Mouse (Mus musculus) kidney, adult 2 months (tissue): ENCODE results near the gene P2rx1. TPM values are rescaled to one million over a fixed set of nuclear protein-coding genes. Genes with fewer than 3 reads are reported as not detected.
A peak's percentile ranks its signal among the peaks of the same experiment; 100 is the strongest.

Experiments used
- DNase-seq: peaks from one replicate; pipeline ENCODE4 v3.0.0; 2021
- H3K27ac ChIP-seq: fragments of 200-500 bp; 2 replicates; pipeline ENCODE4 v1.5.1; 2012; ENCODE audit warnings: low read depth, low read length, control low read depth, inconsistent platforms; ENCODE audit not compliant: insufficient read depth
- H3K27me3 ChIP-seq: fragments of 200-500 bp; replicated peaks from 2 replicates; pipeline ENCODE4 v1.6.1; 2012; ENCODE audit warnings: mild to moderate bottlenecking, moderate library complexity, low read length, inconsistent platforms; ENCODE audit not compliant: control insufficient read depth, insufficient read depth
- H3K36me3 ChIP-seq: fragments of 200-500 bp; 2 replicates; pipeline ENCODE4 v1.6.1; 2012; ENCODE audit warnings: mild to moderate bottlenecking, moderate library complexity, low read length, inconsistent platforms; ENCODE audit not compliant: control insufficient read depth, insufficient read depth
- H3K4me1 ChIP-seq: fragments of 200-500 bp; 2 replicates; pipeline ENCODE4 v1.6.1; 2011; ENCODE audit warnings: low read length; ENCODE audit not compliant: control insufficient read depth, insufficient read depth
- H3K4me3 ChIP-seq: fragments of 200-500 bp; 2 replicates; pipeline ENCODE4 v1.5.1; 2011; ENCODE audit warnings: mild to moderate bottlenecking, low read depth, low read length, control low read depth; ENCODE audit not compliant: insufficient read depth
- CTCF ChIP-seq: fragments of 200-500 bp; conservative IDR thresholded peaks from 2 replicates; pipeline ENCODE4 v1.5.1; 2011; ENCODE audit warnings: low read depth, mild to moderate bottlenecking, control low read depth, low read length, moderate library complexity, mixed read lengths; ENCODE audit not compliant: insufficient read depth, insufficient read length
- POLR2A ChIP-seq: fragments of 200-500 bp; IDR thresholded peaks from one replicate; pipeline ENCODE4 v1.6.1; 2011; ENCODE audit warnings: low read depth, low read length, control low read depth
- WGBS: fragments of 180-500 bp; shearing (Covaris S2); methylation state at CpG from one replicate; pipeline ENCODE4 v1.1.7; 2018; 5-methylcytosine and 5-hydroxymethylcytosine counted together
- polyA plus RNA-seq: library from polyadenylated mRNA; depleted of rRNA; stranded (reverse); fragments of >200 nt; gene quantifications from 2 replicates; pipeline ENCODE4 v1.2.3, GENCODE M21; 2012; rRNA removed

Gene P2rx1
- polyA plus RNA-seq: 4.8 and 6.3 TPM in 2 replicates

DNA sequence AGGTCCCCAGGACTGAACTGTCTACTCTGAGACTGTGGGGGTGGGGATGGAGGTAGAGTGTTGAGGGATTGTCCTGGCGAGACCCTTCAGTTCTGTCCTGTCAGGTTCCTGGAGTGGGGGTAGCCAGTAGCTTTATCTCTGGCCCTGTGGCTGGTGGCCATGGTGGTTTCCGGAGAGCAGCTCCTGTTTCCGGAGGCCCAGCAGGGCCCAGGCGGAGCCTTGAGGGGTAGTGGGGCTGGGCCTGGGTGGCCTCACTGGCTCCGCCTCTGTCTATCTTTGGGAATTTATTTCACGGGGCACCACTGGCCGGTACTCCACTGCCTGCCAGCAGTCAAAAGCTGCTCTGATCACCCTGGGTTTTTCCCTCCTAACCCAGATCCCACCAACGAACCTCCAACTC, at the start of gene P2rx1:
Gene P2rx1 (plus strand): TSS at position 333 of the 400 bp plus-strand sequence.
- Histone ChIP-seq H3K27ac (no peak within 1 kb of the TSS; the same call in 1 of the 2 replicates), H3K36me3 (no peaks in the 10 kb centered on the region), H3K4me1 (no peaks in the 10 kb centered on the region), H3K4me3 (no peak within 1 kb of the TSS), H3K27me3 (no peaks in the 10 kb centered on the region)
- WGBS: 45% methylated on average over 8 of the region's 8 CpGs
- peak; percentile 48 for DNase-seq
- TF ChIP-seq CTCF (no peak), POLR2A (no peak)

DNA sequence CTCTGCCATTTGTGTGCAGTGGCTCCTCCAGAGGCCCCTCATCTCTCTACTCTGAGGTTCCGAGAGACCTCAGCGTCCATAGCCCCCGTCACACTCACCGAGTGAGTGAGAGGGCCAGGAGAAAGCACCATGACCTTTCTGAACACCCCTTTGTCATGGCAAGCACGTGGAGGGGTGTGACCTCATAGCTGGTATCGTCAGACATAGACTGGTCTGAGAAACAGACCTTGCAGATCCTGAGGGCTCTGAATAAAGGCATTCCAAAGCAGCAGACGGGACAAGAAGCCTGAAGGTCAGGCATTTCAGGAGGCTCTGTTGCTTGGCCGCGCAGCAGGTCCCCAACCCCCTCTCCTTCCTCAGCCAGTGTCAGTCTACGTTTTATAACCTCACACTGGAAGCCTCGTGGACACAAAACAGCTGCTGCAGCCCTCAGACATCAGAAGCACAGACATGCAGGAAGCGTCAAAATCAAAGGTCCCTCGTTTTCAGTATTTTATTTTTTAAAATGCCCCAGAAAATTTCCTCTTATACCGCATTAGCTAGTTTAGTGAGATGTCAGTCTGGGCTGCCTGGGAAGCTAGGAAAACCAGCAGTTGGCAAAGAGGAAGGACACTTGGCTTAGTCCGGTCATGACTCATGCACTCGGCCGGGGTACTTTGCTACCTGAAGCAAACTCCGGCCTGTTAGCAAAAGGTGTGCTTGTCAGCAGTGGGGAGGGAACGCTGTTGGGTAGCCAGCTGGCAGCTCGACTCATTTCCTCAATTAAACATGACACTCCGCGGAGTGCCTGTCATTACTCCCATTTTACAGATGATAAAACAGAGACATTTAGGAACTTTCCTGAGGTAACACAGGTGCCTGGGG, 47.5 kb upstream of the P2rx1 start:
- peak overlapping the region; percentile 36; the same call in 1 of the 2 replicates for H3K27ac ChIP-seq
- H3K4me3 ChIP-seq: no peak overlapping the region
- 35% methylated on average over 22 of the region's 22 CpGs for WGBS
- TF ChIP-seq CTCF (no peak), POLR2A (no peak)
- DNase-seq: peak; percentile 54
- H3K4me1 ChIP-seq: peaks cover 23% of the 10 kb centered on the region; the same call in 1 of the 2 replicates
- no peaks in the 10 kb centered on the region for H3K36me3 ChIP-seq
- H3K27me3 ChIP-seq: no peaks in the 10 kb centered on the region

DNA sequence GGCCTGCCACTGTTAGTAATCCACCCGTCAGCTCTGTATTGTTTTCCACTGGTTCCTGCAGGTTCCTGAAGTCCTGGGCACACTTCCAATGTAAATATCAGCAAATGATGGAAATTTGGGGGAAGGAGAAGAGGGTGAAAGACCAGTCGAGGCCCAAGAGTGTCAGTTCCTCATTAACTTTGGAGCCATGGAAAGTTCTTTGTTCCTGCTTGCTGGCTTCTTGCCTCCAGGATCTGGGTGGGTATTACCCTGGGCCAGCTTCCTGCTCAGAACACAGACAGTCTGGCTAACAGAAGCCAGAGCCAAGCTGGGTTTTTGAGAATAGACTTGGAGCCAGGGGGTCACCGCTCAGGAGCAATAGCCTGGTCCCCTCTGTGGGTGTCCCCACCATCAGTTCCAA, 46.7 kb upstream of the P2rx1 start:
- H3K27ac ChIP-seq: peak overlapping the region; percentile 47
- peak; percentile 81 for DNase-seq
- 29% methylated on average over 3 of the region's 3 CpGs for WGBS
- no peaks in the 10 kb centered on the region for H3K36me3 ChIP-seq
- H3K27me3 ChIP-seq: no peaks in the 10 kb centered on the region
- no peak for TF ChIP-seq POLR2A
- no peak for TF ChIP-seq CTCF
- H3K4me3 ChIP-seq: no peak overlapping the region
- H3K4me1 ChIP-seq: peaks cover 23% of the 10 kb centered on the region; the same call in 1 of the 2 replicates

DNA sequence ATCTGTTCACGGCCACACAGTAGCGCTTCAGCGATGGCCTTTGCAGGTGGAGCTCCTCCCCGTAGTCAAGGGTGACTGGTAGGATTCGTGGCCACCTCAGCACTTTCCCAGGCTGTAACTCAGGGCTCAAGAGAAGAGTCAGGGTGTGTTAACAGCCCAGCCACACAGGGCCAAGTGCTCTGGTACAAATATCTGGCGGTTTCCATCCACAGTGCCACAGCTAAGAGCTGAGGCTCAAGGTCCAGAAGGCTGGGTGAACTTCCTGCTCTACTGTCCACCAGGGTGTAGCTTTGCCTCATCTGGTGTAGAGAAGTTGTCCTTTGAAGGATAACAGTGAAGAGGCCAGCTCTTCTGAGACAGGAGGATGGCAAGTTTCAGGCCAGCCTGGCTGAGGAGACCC, 46.2 kb upstream of the P2rx1 start:
- Histone ChIP-seq H3K27me3 (no peaks in the 10 kb centered on the region), H3K36me3 (no peaks in the 10 kb centered on the region), H3K27ac (peak overlapping the region; percentile 47), H3K4me3 (no peak overlapping the region), H3K4me1 (peaks cover 23% of the 10 kb centered on the region; the same call in 1 of the 2 replicates)
- no peak for TF ChIP-seq CTCF
- TF ChIP-seq POLR2A: no peak
- DNase-seq: peak; percentile 43
- 58% methylated on average over 6 of the region's 6 CpGs for WGBS

DNA sequence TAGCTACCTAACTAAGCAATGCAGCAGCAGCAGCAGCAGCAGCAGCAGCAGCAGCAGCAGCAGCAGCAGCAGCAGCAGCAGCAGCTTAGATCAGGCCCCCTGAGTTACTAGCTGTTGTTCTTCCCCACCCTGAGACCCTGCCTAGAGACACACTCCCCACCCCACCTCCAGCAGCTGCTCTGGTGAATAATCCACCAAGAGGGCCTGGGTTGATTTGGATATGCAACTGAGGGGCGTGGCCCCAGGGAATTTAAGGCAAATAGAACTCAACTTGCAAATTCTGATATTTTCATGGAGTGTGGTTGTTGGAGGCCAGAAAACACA, 45.8 kb upstream of the P2rx1 start:
- no peaks in the 10 kb centered on the region for H3K36me3 ChIP-seq
- DNase-seq: no peak
- TF ChIP-seq POLR2A (no peak), CTCF (no peak)
- no peaks in the 10 kb centered on the region for H3K27me3 ChIP-seq
- H3K4me1 ChIP-seq: peaks cover 23% of the 10 kb centered on the region; the same call in 1 of the 2 replicates
- H3K4me3 ChIP-seq: no peak overlapping the region
- 86% methylated on average over 1 of the region's 1 CpGs for WGBS
- peak overlapping the region; percentile 48 for H3K27ac ChIP-seq

DNA sequence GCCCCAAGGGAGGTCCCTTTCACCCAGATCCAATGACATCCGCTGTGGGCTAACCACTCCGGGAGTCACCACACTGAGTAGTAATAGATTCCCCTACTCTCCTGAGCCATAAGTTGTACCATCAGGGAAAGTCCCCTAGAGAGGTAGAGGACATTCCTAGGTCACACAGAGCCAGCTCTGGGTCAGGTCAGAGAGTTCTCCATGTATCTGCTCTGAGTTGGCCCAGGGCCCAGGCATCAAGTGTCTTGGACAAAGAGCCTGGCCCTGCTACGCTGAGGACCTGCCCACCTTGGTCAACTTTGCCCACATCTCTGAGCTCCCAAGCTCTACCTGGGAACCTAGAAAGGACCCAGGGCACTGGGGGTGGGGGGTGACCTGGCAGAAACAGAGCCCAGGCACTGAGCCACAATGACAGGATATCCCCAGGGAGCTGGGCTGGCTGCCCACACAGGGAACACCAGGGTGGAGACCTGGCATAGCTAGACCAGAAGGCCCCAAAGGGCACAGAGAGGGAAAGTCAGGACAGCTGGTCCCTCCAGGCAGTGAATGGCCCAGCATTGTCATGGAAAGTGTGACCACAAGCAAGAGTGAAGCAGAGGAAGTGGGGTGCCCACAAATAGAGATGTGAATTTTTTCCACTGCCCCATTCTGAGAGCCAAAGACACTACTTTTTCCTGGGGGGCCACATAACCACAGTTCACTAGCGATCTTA, 45.3 kb upstream of the P2rx1 start:
- WGBS: 44% methylated on average over 4 of the region's 4 CpGs
- peak overlapping the region; percentile 48 for H3K27ac ChIP-seq
- H3K4me1 ChIP-seq: peaks cover 23% of the 10 kb centered on the region; the same call in 1 of the 2 replicates
- H3K27me3 ChIP-seq: no peaks in the 10 kb centered on the region
- TF ChIP-seq POLR2A (no peak), CTCF (no peak)
- no peaks in the 10 kb centered on the region for H3K36me3 ChIP-seq
- DNase-seq: peak; percentile 87
- no peak overlapping the region for H3K4me3 ChIP-seq

DNA sequence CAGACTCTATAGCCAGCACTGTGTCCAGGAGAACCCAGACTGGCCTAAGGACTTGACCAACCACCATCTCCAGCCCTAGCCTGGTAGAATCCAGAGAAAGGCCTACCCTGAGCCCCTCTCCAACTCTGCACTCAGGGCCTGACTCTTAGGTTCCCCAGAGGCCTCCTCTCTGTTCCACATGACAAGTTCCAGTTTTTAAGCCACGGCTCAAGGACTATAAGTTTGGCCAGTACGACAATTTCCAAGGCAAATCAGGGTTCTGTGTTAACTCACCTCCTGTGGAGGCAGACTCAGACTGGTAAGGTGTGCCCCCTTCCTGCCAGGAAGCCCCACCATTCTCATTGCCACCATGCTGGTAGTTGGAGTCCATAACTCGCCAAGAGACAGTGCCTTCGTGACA, 44.7 kb upstream of the P2rx1 start:
- no peak for DNase-seq
- Histone ChIP-seq H3K4me3 (no peak overlapping the region), H3K4me1 (peaks cover 23% of the 10 kb centered on the region; the same call in 1 of the 2 replicates), H3K27ac (peak overlapping the region; percentile 26; the same call in 1 of the 2 replicates), H3K36me3 (no peaks in the 10 kb centered on the region), H3K27me3 (no peaks in the 10 kb centered on the region)
- WGBS: 84% methylated on average over 4 of the region's 4 CpGs
- TF ChIP-seq POLR2A (no peak), CTCF (no peak)
